Mouse (Mus musculus): ENCODE measurements at regions not wholly inside any gene's neighbourhood (a gene's known extent, or its start where the extent isn't known, plus 50 kb on each side); places are given as distances from the start of the nearest gene placed in this dataset.
"Not testable (repeated sequence)": the region's sequence is repeated elsewhere in the genome, so short reads cannot be mapped to it uniquely, and the experiment has no call there.

- DNase-seq = no peak
These were observed 188.0 kb upstream of the Tas2r119 start for GRCm38 (mm10) chr15:31989093-31989492.

GRCm38 (mm10) chr15:31989593-31990290, 187.3 kb upstream of the Tas2r119 start:
- DNase-seq = no peak

GRCm38 (mm10) chr15:31997996-31998395, 179.1 kb upstream of the Tas2r119 start:
- no peak for DNase-seq

GRCm38 (mm10) chr15:31999553-31999952, 177.5 kb upstream of the Tas2r119 start:
- DNase-seq = no peak

- DNase-seq = no peak
These were observed 174.1 kb upstream of the Tas2r119 start for GRCm38 (mm10) chr15:32002950-32003422.

GRCm38 (mm10) chr15:32003489-32003888, 173.6 kb upstream of the Tas2r119 start:
- DNase-seq = no peak

GRCm38 (mm10) chr15:32005986-32006385, 171.1 kb upstream of the Tas2r119 start:
- DNase-seq = no peak

GRCm38 (mm10) chr15:32009818-32010217, 167.3 kb upstream of the Tas2r119 start:
- DNase-seq = peak in 1 of 2 experiments; percentile 10

- DNase-seq = peak in 1 of 2 experiments; percentile 14
These were observed 165.0 kb upstream of the Tas2r119 start for GRCm38 (mm10) chr15:32012044-32012443.

- no peak for DNase-seq
These were observed 164.3 kb upstream of the Tas2r119 start for GRCm38 (mm10) chr15:32012838-32013237.

GRCm38 (mm10) chr15:32015169-32015568, 161.9 kb upstream of the Tas2r119 start:
- DNase-seq = no peak

GRCm38 (mm10) chr15:32020323-32021008, 156.6 kb upstream of the Tas2r119 start:
- DNase-seq = no peak

GRCm38 (mm10) chr15:32021009-32021602, 156.0 kb upstream of the Tas2r119 start:
- no peak for DNase-seq

GRCm38 (mm10) chr15:32034091-32034490, 143.0 kb upstream of the Tas2r119 start:
- DNase-seq = no peak

GRCm38 (mm10) chr15:32034790-32035189, 142.3 kb upstream of the Tas2r119 start:
- no peak for DNase-seq

- DNase-seq = no peak
These were observed 135.3 kb upstream of the Tas2r119 start for GRCm38 (mm10) chr15:32041764-32042163.

- DNase-seq = no peak
These were observed 134.9 kb upstream of the Tas2r119 start for GRCm38 (mm10) chr15:32042173-32042572.

- no peak for DNase-seq
These were observed 134.5 kb upstream of the Tas2r119 start for GRCm38 (mm10) chr15:32042589-32042988.

GRCm38 (mm10) chr15:32043207-32043606, 133.9 kb upstream of the Tas2r119 start:
- no peak for DNase-seq

- DNase-seq = not testable (repeated sequence)
These were observed 133.4 kb upstream of the Tas2r119 start for GRCm38 (mm10) chr15:32043670-32044069.

- DNase-seq = no peak
These were observed 128.3 kb upstream of the Tas2r119 start for GRCm38 (mm10) chr15:32048836-32049235.

- no peak for DNase-seq
These were observed 115.5 kb upstream of the Tas2r119 start for GRCm38 (mm10) chr15:32061573-32061972.

GRCm38 (mm10) chr15:32082109-32082508, 95.0 kb upstream of the Tas2r119 start:
- no peak for DNase-seq

- no peak for DNase-seq
These were observed 83.2 kb upstream of the Tas2r119 start for GRCm38 (mm10) chr15:32093889-32094288.
